Mouse (Mus musculus): Measurements from ENCODE around the gene Naip2. TPM values are rescaled to one million over a fixed set of nuclear protein-coding genes. Genes with fewer than 3 reads are reported as not detected.

Gene Naip2
- polyA plus RNA-seq, 1 experiment from 2014 or later: 1.2 TPM

DNA sequence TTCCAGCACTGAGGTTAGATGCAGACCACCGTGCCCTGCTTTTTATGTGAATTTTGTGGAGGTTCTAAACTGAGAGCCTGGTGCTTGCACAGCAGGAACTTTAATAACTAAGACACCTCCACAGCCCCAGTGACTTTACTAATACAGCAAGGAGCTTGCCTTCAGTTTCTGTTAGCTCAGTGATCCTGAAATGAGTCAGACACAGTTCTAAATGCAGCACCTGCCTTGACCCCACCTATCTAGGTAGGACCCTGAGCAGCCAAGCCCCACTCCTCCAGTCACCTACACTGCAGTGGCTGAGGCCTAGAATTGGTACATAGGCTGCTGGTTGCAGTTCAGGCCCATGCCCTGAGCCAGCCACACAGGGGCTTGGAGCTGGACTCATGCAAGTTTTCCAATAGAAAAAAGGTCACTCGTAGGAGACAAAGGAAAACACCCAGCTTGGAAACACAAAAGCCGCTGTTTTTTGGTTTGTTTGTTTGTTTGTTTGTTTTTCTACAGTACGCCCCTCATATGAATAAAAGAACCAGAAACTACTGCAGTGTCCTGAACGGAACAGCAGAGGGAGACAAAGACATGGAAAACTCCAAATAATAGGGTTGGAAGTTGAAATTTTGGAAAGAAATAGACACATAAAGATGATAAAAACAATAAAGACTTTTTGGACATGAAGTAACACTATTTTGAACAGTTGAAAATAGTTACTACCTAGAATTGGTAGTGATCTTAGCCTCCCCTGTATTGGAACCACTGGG is 89.5 kb downstream of the Naip2 start:
- TF ChIP-seq CTCF (IDR thresholded peaks at IDR 0.05; ENCODE audit: low read depth) (peak; percentile 76), EP300 (optimal IDR thresholded peaks at IDR 0.05) (no peak)
- DNase-seq (ENCODE audit: low spot score) (no peak), ATAC-seq (ENCODE audit: low FRiP score, low TSS enrichment) (no peak)
- Histone ChIP-seq H3K36me3 (ENCODE audit: control insufficient read depth, insufficient read depth, low read length) (no peaks in the 10 kb centered on the region), H3K9ac (ENCODE audit: low read length) (no peak overlapping the region), H3K27ac (replicated peaks) (no peak overlapping the region), H3K4me1 (replicated peaks; ENCODE audit: control insufficient read depth, insufficient read depth) (no peaks in the 10 kb centered on the region), H3K27me3 (ENCODE audit: control insufficient read depth, insufficient read depth, low read length) (no peaks in the 10 kb centered on the region), H3K4me2 (replicated peaks; ENCODE audit: low read depth) (no peak overlapping the region), H3K9me3 (ENCODE audit: control insufficient read depth, low read length) (no peaks in the 10 kb centered on the region), H3K4me3 (ENCODE audit: low read depth, low read length) (no peak overlapping the region)
- WGBS: 49% methylated on average over 5 of the region's 5 CpGs

DNA sequence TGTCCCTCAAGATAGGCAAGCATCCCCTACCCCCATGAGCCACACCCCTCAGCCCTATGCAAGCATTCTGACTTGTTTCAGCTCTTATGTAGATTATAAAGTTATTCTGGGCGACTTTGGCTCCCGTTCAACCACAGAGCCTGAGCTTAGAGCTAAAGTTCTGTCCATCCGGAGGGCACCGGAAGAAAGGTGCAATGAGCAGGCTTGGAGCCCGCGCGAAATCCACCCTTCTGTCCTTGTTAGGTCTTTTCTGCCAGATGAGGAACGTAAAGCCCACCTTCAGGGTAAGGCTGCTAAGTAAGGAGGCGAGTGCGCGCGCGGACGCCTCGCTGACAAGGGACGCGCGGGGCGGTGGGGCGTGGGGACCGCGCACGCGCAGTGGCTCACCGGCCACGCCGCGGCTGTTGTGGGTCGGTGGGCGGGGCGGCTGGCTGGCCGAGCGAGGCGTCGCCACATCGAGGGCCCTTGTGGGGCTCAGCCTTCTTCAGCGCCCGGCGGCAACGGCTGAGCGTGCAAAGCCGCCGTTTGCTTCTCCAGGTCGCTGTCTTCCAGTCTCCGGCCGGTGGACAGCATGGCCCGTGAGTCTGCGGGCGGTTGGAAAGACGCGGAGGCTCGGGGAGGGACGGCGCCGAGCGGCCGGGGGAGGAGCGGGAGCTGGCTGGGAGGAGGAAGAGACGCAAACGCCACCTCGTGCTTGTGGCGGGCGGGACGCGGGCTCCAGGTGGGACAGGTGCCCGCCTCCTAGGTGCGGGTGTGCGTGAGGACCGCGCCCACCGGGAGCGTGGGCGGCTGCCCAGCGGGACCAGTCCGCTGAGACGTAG is 94.0 kb downstream of the Naip2 start, which contains the start of gene Serf1:
Gene Serf1, plus strand, starts transcription at position 361 of the 821 bp plus-strand sequence.
- peak within 1 kb of the TSS; percentile 72 for H3K9ac ChIP-seq (ENCODE audit: low read length)
- no peaks in the 10 kb centered on the region for H3K9me3 ChIP-seq (ENCODE audit: control insufficient read depth, low read length)
- H3K4me3 ChIP-seq (ENCODE audit: low read depth, low read length): peak within 1 kb of the TSS; percentile 77
- WGBS: 1% methylated on average over 73 of the region's 76 CpGs
- DNase-seq (ENCODE audit: low spot score) (peak; percentile 85), ATAC-seq (ENCODE audit: low FRiP score, low TSS enrichment) (peak; percentile 74)
- no peaks in the 10 kb centered on the region for H3K4me1 ChIP-seq (replicated peaks; ENCODE audit: control insufficient read depth, insufficient read depth)
- no peaks in the 10 kb centered on the region for H3K36me3 ChIP-seq (ENCODE audit: control insufficient read depth, insufficient read depth, low read length)
- TF ChIP-seq EP300 (optimal IDR thresholded peaks at IDR 0.05) (no peak), CTCF (IDR thresholded peaks at IDR 0.05; ENCODE audit: low read depth) (peak; percentile 14; the same call in 1 of the 2 replicates)
- H3K4me2 ChIP-seq (replicated peaks; ENCODE audit: low read depth): peak within 1 kb of the TSS; percentile 95
- H3K27ac ChIP-seq (replicated peaks): peak within 1 kb of the TSS; percentile 35; the same call in 1 of the 2 replicates
- H3K27me3 ChIP-seq (ENCODE audit: control insufficient read depth, insufficient read depth, low read length): no peaks in the 10 kb centered on the region

DNA sequence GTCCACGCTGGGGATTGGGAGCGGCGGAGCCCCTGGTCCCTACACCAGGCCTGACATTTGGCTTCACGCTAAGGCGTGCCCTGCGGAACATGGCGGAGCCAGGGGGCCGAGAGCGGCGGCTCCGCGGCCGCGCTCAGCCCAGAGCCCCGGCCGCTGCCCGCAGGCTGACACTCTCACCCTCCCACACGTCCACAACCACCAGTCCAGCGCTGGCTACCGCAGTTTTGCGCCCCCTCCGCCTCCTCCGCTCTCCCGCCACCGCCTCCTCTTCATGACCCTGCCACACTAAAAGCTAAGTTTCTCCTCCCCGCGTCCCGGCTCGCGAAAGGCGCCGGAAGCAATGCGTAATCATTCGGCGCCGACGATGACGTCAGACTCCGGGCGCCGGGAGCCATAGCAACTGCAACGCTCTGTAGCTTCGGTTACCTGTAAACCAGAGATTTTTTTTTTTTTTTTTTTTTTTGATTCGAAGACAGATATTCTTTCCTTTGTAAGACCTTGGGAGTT is 98.1 kb downstream of the Naip2 start, which contains the start of gene Bdp1:
Gene Bdp1, minus strand, starts transcription at position 323 of the 507 bp plus-strand sequence.
- under 1% methylated on average over 44 of the region's 44 CpGs for WGBS
- Histone ChIP-seq H3K9ac (ENCODE audit: low read length) (peak within 1 kb of the TSS; percentile 92), H3K4me1 (replicated peaks; ENCODE audit: control insufficient read depth, insufficient read depth) (peaks cover 2% of the 10 kb centered on the region; the same call in 1 of the 2 replicates), H3K4me2 (replicated peaks; ENCODE audit: low read depth) (peak within 1 kb of the TSS; percentile 77), H3K36me3 (ENCODE audit: control insufficient read depth, insufficient read depth, low read length) (no peaks in the 10 kb centered on the region; the same call in 1 of the 2 replicates), H3K27me3 (ENCODE audit: control insufficient read depth, insufficient read depth, low read length) (no peaks in the 10 kb centered on the region), H3K9me3 (ENCODE audit: control insufficient read depth, low read length) (no peaks in the 10 kb centered on the region), H3K27ac (replicated peaks) (peak within 1 kb of the TSS; percentile 91), H3K4me3 (ENCODE audit: low read depth, low read length) (peak within 1 kb of the TSS; percentile 98)
- TF ChIP-seq EP300 (optimal IDR thresholded peaks at IDR 0.05) (peak; percentile 7), CTCF (IDR thresholded peaks at IDR 0.05; ENCODE audit: low read depth) (no peak)
- DNase-seq (ENCODE audit: low spot score): peak; percentile 95
- ATAC-seq (ENCODE audit: low FRiP score, low TSS enrichment): peak; percentile 87

DNA sequence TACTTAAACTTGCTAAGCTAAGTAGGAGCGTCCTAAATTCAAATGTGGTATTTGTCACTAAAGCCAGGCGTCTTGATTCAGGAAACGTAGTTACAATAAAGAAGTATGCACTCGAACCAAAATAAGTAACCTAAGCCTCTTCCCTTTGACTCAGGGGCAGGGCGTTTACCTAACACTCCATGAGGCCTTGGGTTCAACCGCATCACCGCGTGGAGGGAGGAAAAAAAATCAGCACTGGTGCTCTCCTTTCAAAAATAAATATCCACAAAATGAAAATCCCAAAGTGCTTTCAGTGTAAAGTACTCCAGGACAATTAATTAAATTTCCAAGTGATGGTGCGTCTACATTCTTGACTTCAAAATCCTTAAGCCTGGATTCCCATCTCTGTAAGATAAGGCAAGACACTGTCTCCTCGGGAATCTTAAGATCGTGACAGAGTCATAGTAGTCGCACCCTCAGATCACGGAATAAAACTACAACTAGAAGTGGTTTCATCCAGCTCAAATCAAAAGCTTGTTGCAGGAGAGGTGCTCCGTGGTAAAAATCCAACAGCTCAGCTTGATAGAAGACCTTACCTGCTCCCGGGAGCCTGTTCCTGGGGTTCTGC is 98.7 kb downstream of the Naip2 start:
- Histone ChIP-seq H3K4me2 (replicated peaks; ENCODE audit: low read depth) (peak overlapping the region; percentile 77), H3K9ac (ENCODE audit: low read length) (peak overlapping the region; percentile 92), H3K27me3 (ENCODE audit: control insufficient read depth, insufficient read depth, low read length) (no peaks in the 10 kb centered on the region), H3K4me1 (replicated peaks; ENCODE audit: control insufficient read depth, insufficient read depth) (peaks cover 2% of the 10 kb centered on the region; the same call in 1 of the 2 replicates), H3K9me3 (ENCODE audit: control insufficient read depth, low read length) (no peaks in the 10 kb centered on the region), H3K27ac (replicated peaks) (peak overlapping the region; percentile 91), H3K36me3 (ENCODE audit: control insufficient read depth, insufficient read depth, low read length) (no peaks in the 10 kb centered on the region; the same call in 1 of the 2 replicates), H3K4me3 (ENCODE audit: low read depth, low read length) (peak overlapping the region; percentile 98)
- WGBS: 3% methylated on average over 15 of the region's 15 CpGs
- TF ChIP-seq CTCF (IDR thresholded peaks at IDR 0.05; ENCODE audit: low read depth) (no peak), EP300 (optimal IDR thresholded peaks at IDR 0.05) (no peak)
- no peak for DNase-seq (ENCODE audit: low spot score)
- no peak for ATAC-seq (ENCODE audit: low FRiP score, low TSS enrichment)

DNA sequence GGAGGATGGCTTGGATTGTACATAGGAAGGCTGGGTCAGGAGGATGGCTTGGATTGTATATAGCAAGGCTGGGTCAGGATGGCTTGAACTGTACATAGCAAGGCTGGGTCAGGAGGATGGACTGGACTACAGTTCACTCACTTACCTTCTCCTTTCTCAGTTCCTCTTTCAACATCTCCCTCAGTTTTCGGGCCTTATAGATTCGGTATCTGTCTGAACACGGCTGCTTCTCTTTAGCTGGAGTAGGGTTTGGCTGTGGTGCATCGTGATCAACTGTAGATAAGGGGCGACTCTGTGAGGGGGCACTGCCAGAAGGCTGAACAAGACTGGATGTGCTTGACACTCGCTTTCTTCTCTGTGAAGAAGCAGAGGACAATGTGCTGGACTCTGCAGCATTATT is 103.1 kb downstream of the Naip2 start:
- no peak for DNase-seq (ENCODE audit: low spot score)
- Histone ChIP-seq H3K36me3 (ENCODE audit: control insufficient read depth, insufficient read depth, low read length) (peaks cover 10% of the 10 kb centered on the region; the same call in 1 of the 2 replicates), H3K27ac (replicated peaks) (no peak overlapping the region), H3K4me1 (replicated peaks; ENCODE audit: control insufficient read depth, insufficient read depth) (peaks cover 2% of the 10 kb centered on the region; the same call in 1 of the 2 replicates), H3K9me3 (ENCODE audit: control insufficient read depth, low read length) (no peaks in the 10 kb centered on the region), H3K27me3 (ENCODE audit: control insufficient read depth, insufficient read depth, low read length) (no peaks in the 10 kb centered on the region), H3K4me3 (ENCODE audit: low read depth, low read length) (no peak overlapping the region), H3K4me2 (replicated peaks; ENCODE audit: low read depth) (no peak overlapping the region), H3K9ac (ENCODE audit: low read length) (no peak overlapping the region)
- ATAC-seq (ENCODE audit: low FRiP score, low TSS enrichment): no peak
- TF ChIP-seq EP300 (optimal IDR thresholded peaks at IDR 0.05): no peak
- no peak for TF ChIP-seq CTCF (IDR thresholded peaks at IDR 0.05; ENCODE audit: low read depth)
- WGBS: 83% methylated on average over 6 of the region's 6 CpGs

Other genes starting within 250 kb of the Naip2 start
- 27.5 and 32.1 TPM in 2 replicates for gene Mccc2, start 186.5 kb downstream of the Naip2 start, polyA plus RNA-seq (2015; fragmentation: Nextera tagmentation; extraction: Ambion mirVana)
- gene Bdp1, start 98.0 kb downstream of the Naip2 start, polyA plus RNA-seq (2015; fragmentation: Nextera tagmentation; extraction: Ambion mirVana): 15.5 and 17.5 TPM in 2 replicates
- 89.7 and 95.5 TPM in 2 replicates for gene Serf1, start 94.1 kb downstream of the Naip2 start, polyA plus RNA-seq (2015; fragmentation: Nextera tagmentation; extraction: Ambion mirVana)
- 24.1 and 28.8 TPM in 2 replicates for gene Smn1, start 77.2 kb downstream of the Naip2 start, polyA plus RNA-seq (2015; fragmentation: Nextera tagmentation; extraction: Ambion mirVana)
- gene Naip5, start 44.2 kb upstream of the Naip2 start, polyA plus RNA-seq (2015; fragmentation: Nextera tagmentation; extraction: Ambion mirVana): 0.40 and 0.50 TPM in 2 replicates
- 0.41 and 0.56 TPM in 2 replicates for gene Naip6, start 115.6 kb upstream of the Naip2 start, polyA plus RNA-seq (2015; fragmentation: Nextera tagmentation; extraction: Ambion mirVana)

Measured in stomach, postnatal 0 days (tissue).